Mouse (Mus musculus) E14TG2a.4 (cell line): ENCODE data around the gene Abo.

Source experiments
- CTCF ChIP-seq: conservative IDR thresholded peaks from 2 replicates; pipeline ENCODE4 v1.5.1; 2014; ENCODE audit warnings: low read length
- POU5F1 ChIP-seq: IDR thresholded peaks from 2 replicates; pipeline ENCODE4 v1.6.1; 2014; ENCODE audit warnings: low read length, borderline replicate concordance

DNA sequence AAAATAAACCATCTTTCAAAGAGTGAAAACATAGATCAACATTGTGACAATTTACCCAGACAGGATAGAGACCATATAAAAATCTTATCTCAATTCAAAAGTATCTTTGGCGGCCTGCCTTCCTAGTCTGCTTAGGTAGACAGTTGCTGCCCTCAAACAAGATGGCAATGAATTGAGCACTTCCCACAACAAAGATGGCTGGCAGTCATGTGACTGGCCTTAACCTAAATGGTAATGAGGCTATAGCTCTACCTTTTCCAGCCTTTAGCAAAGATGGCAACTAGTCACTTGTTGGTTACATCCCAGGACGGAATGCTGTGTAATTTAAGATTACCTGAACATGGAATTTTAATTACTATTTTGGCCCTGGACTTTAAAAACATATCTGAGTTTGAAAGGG lies 32.3 kb downstream of the Abo start:
- TF ChIP-seq CTCF = no peak
- TF ChIP-seq POU5F1 = no peak
